Mouse (Mus musculus) myocyte (in vitro differentiated cells): ENCODE data around the gene Ccdc91. TPM values are rescaled to one million over a fixed set of nuclear protein-coding genes. Genes with fewer than 3 reads are reported as not detected.

ENCODE experiments used
- H3K27me3 ChIP-seq: one replicate; pipeline ENCODE4 v1.6.1; 2011; ENCODE audit not compliant: control insufficient read depth, insufficient read depth, insufficient read length
- H3K36me3 ChIP-seq: one replicate; pipeline ENCODE4 v1.6.1; 2011; ENCODE audit not compliant: control insufficient read depth, insufficient read depth
- H3K4me2 ChIP-seq: one replicate; pipeline ENCODE4 v1.6.1; 2011; ENCODE audit warnings: low read depth, control low read depth
- H3K4me3 ChIP-seq: one replicate; pipeline ENCODE4 v1.5.1; 2011; ENCODE audit warnings: mild to moderate bottlenecking, control low read depth, moderate library complexity
- H3K79me2 ChIP-seq: one replicate; pipeline ENCODE4 v1.6.1; 2011; ENCODE audit not compliant: control insufficient read depth, insufficient read depth
- H3ac ChIP-seq: one replicate; pipeline ENCODE4 v1.6.1; 2011; ENCODE audit not compliant: control insufficient read depth, insufficient read length
- CEBPB ChIP-seq: IDR thresholded peaks from 2 replicates; pipeline ENCODE4 v1.6.1; 2011; ENCODE audit warnings: mild to moderate bottlenecking, moderate library complexity; ENCODE audit not compliant: poor library complexity, insufficient read depth, severe bottlenecking
- E2F4 ChIP-seq: IDR thresholded peaks from one replicate; pipeline ENCODE4 v1.6.1; 2011; ENCODE audit warnings: mild to moderate bottlenecking, control low read depth, moderate library complexity; ENCODE audit not compliant: insufficient read depth
- MAX ChIP-seq: IDR thresholded peaks from one replicate; pipeline ENCODE4 v1.6.1; 2011; ENCODE audit warnings: low read depth, mild to moderate bottlenecking, control low read depth
- MYOD1 ChIP-seq, 3 experiments: IDR thresholded peaks; one replicate each; pipeline ENCODE4 v1.6.1; 2011; ENCODE audit warnings: control low read depth in 2 of 3, low read depth in 2 of 3, mild to moderate bottlenecking in 2 of 3, moderate library complexity in 1 of 3; ENCODE audit not compliant: insufficient read length in 2 of 3, control insufficient read depth in 1 of 3
- MYOG ChIP-seq, 3 experiments: IDR thresholded peaks; one replicate each; pipeline ENCODE4 v1.6.1; 2011; ENCODE audit warnings: control low read depth in 2 of 3, low read depth in 2 of 3, mild to moderate bottlenecking in 2 of 3; ENCODE audit not compliant: insufficient read length in 2 of 3, control insufficient read depth in 1 of 3, insufficient read depth in 1 of 3
- POLR2A ChIP-seq: IDR thresholded peaks from one replicate; pipeline ENCODE4 v1.6.1; 2011; ENCODE audit warnings: low read depth, mild to moderate bottlenecking, control low read depth, moderate library complexity; ENCODE audit not compliant: insufficient read length
- POLR2AphosphoS2 ChIP-seq: IDR thresholded peaks from one replicate; pipeline ENCODE4 v1.6.1; 2011; ENCODE audit warnings: low read depth, control low read depth; ENCODE audit not compliant: insufficient read length
- REST ChIP-seq: IDR thresholded peaks from one replicate; pipeline ENCODE4 v1.6.1; 2011; ENCODE audit warnings: mild to moderate bottlenecking, control low read depth, moderate library complexity; ENCODE audit not compliant: insufficient read depth, insufficient read length
- SRF ChIP-seq: IDR thresholded peaks from one replicate; pipeline ENCODE4 v1.6.1; 2011; ENCODE audit warnings: low read depth; ENCODE audit not compliant: control insufficient read depth, insufficient read length
- TCF12 ChIP-seq: IDR thresholded peaks from one replicate; pipeline ENCODE4 v1.6.1; 2011; ENCODE audit warnings: mild to moderate bottlenecking, control low read depth; ENCODE audit not compliant: poor library complexity, insufficient read depth, severe bottlenecking
- TCF3 ChIP-seq: IDR thresholded peaks from one replicate; pipeline ENCODE4 v1.6.1; 2011; ENCODE audit warnings: low read depth, control low read depth; ENCODE audit not compliant: insufficient read length
- USF1 ChIP-seq: IDR thresholded peaks from one replicate; pipeline ENCODE4 v1.6.1; 2011; ENCODE audit warnings: low read depth, mild to moderate bottlenecking, control low read depth, moderate library complexity
- polyA plus RNA-seq: library from polyadenylated mRNA; unstranded; fragments of >200 nt; fragmentation: generic; extraction: Trizol; gene quantifications from one replicate; pipeline ENCODE4 v1.2.1, GENCODE M21; 2012; ENCODE audit warnings: missing spikeins

Gene Ccdc91
- polyA plus RNA-seq, 1 experiment = 37.9 TPM

DNA sequence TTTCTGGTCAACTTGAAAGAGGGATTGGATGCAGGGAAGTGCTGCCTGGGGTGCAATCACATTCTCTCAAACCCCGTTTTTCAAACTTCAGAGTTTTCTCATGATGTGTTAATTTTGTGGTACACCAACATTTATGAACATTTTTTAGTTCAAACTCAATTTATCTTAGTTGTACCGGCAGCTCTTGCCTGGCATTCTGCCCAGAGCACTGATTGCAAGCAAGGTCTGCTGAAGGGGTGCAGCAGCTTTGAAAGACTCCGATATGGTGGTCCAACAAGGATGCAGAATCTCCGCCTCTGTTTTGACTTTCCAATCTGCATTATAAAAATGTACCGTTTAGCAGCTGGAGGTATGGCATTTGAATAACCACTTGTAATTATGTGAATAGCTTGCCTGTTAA is 5.6 kb upstream of the Ccdc91 start:
- no peak overlapping the region for H3ac ChIP-seq
- H3K79me2 ChIP-seq = no peaks in the 10 kb centered on the region
- no peak overlapping the region for H3K4me3 ChIP-seq
- no peaks in the 10 kb centered on the region for H3K27me3 ChIP-seq
- H3K36me3 ChIP-seq = no peaks in the 10 kb centered on the region
- H3K4me2 ChIP-seq = no peak overlapping the region
- TF ChIP-seq E2F4 (no peak), TCF3 (no peak), MYOD1 (IDR thresholded peaks at IDR 0.05; ENCODE audit: control insufficient read depth in 1 of 3, insufficient read length in 2 of 3, low read depth in 2 of 3) (no peak), CEBPB (no peak), TCF12 (no peak), POLR2A (no peak), USF1 (no peak), MYOG (IDR thresholded peaks at IDR 0.05; ENCODE audit: control insufficient read depth in 1 of 3, insufficient read depth in 1 of 3, insufficient read length in 2 of 3, low read depth in 2 of 3) (no peak), REST (no peak), MAX (no peak), POLR2AphosphoS2 (no peak), SRF (no peak)

DNA sequence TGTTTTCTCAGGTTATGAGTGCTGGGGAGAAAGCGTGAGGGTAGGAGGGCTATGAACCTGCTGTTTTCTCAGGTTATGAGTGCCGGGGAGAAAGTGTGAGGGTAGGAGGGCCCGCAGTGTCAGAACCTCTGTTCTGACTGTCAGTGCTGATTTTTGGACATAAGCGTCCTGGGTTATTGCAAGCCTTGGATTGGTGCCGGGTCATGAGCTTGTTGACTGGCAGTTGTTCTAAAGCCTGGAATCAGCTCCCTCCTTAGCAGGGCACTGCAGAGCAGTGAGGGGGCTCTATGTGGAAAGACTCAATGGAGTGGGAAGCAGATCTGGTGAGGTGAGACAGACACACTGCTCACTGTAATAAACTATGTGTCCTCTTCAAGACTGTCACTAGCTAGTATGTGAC is 5.5 kb downstream of the Ccdc91 start:
- TF ChIP-seq POLR2A (no peak), REST (no peak), MAX (no peak), E2F4 (no peak), USF1 (no peak), POLR2AphosphoS2 (no peak), TCF3 (no peak), MYOG (IDR thresholded peaks at IDR 0.05; ENCODE audit: control insufficient read depth in 1 of 3, insufficient read depth in 1 of 3, insufficient read length in 2 of 3, low read depth in 2 of 3) (no peak)
- Histone ChIP-seq H3K27me3 (no peaks in the 10 kb centered on the region), H3K4me3 (no peak overlapping the region), H3K4me2 (no peak overlapping the region), H3K36me3 (no peaks in the 10 kb centered on the region), H3K79me2 (no peaks in the 10 kb centered on the region), H3ac (no peak overlapping the region)

DNA sequence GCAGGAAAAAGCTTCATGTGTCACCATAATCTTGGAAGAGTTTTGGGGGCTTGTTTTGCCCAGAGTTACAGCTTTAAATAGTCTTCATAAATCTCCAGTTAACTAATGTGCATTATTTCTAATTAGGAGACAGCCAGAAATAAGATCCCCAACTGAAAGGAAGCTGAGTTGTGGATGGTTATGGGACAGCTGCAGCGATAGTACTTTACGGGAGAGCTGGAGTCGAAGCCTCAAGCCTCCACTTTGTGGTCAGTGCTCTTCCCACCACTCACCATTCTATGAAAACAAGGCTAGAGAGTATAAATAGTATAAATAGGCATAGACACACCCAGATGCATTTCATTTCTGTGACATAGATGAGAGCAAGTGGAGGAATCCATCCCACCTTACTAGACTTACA is 14.5 kb downstream of the Ccdc91 start:
- Histone ChIP-seq H3K4me2 (peak overlapping the region; percentile 54), H3K79me2 (no peaks in the 10 kb centered on the region), H3K36me3 (no peaks in the 10 kb centered on the region), H3K27me3 (no peaks in the 10 kb centered on the region), H3ac (no peak overlapping the region), H3K4me3 (no peak overlapping the region)
- TF ChIP-seq TCF12 (peak; percentile 25), MAX (no peak), MYOD1 (IDR thresholded peaks at IDR 0.05; ENCODE audit: control insufficient read depth in 1 of 3, insufficient read length in 2 of 3, low read depth in 2 of 3) (peak in 2 of 3 experiments; percentile 61 to 80), MYOG (IDR thresholded peaks at IDR 0.05; ENCODE audit: control insufficient read depth in 1 of 3, insufficient read depth in 1 of 3, insufficient read length in 2 of 3, low read depth in 2 of 3) (peak in 2 of 3 experiments; percentile 70 to 75)

DNA sequence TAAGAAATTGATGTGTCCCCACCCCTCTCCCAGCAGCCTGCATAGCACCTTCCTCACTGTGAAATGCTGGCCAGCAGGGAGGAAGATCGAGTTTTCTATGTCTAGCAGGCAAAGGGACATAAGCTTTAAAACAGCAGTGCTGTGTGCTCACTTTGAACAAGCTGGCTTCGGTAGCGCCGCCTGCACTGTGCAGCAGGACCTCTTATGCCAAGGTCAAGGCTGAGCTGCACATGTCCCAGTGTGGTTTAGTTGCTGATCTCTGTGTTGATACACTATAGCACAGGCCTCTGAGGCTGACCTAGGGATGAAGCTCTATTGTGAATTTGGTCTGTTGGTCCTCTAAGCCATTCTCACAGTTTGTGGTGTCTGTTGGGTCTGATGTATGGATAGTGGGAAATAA is 16.9 kb downstream of the Ccdc91 start:
- Histone ChIP-seq H3K4me3 (no peak overlapping the region), H3K4me2 (no peak overlapping the region), H3K79me2 (no peaks in the 10 kb centered on the region), H3ac (no peak overlapping the region), H3K27me3 (no peaks in the 10 kb centered on the region), H3K36me3 (no peaks in the 10 kb centered on the region)
- TF ChIP-seq REST = no peak
- TF ChIP-seq SRF = no peak
- no peak for TF ChIP-seq E2F4
- no peak for TF ChIP-seq USF1
- TF ChIP-seq CEBPB = no peak
- no peak for TF ChIP-seq MAX
- TF ChIP-seq TCF3 = no peak
- TF ChIP-seq POLR2AphosphoS2 = no peak
- TF ChIP-seq TCF12 = no peak

DNA sequence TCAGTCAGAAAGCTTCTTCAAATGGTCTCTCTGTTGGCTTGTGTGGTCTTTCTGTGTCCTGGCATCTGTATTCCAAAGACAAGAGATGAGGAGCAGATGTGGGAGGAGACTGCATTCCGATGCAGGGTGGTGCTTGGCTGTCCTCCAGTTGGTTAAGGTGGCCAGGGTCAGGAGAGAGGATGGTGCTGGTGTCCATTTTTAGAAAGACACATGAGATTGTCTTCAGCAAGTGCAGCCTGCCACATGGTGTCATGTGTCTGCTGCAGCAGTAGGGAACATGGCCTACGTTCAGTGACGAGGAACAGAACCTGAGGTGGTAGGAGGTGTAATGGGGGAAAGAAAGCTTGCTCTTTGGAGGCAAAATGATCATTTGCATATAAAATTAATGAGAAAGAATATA is 25.8 kb downstream of the Ccdc91 start:
- Histone ChIP-seq H3K4me2 (no peak overlapping the region), H3K79me2 (no peaks in the 10 kb centered on the region), H3K36me3 (no peaks in the 10 kb centered on the region), H3K27me3 (no peaks in the 10 kb centered on the region), H3K4me3 (no peak overlapping the region), H3ac (no peak overlapping the region)
- no peak for TF ChIP-seq TCF12
- TF ChIP-seq REST = no peak
- TF ChIP-seq CEBPB = no peak
- no peak for TF ChIP-seq POLR2A
- no peak for TF ChIP-seq MAX
- TF ChIP-seq SRF = no peak
- peak in 1 of 3 experiments; percentile 62 for TF ChIP-seq MYOG (IDR thresholded peaks at IDR 0.05; ENCODE audit: control insufficient read depth in 1 of 3, insufficient read depth in 1 of 3, insufficient read length in 2 of 3, low read depth in 2 of 3)
- TF ChIP-seq MYOD1 (IDR thresholded peaks at IDR 0.05; ENCODE audit: control insufficient read depth in 1 of 3, insufficient read length in 2 of 3, low read depth in 2 of 3) = peak in 2 of 3 experiments; percentile 11 to 68
- TF ChIP-seq TCF3 = no peak
- TF ChIP-seq USF1 = no peak
